Mouse (Mus musculus): Measurements from ENCODE around the gene Ttll5.

The Ttll5 gene

GRCm38 (mm10) chr12:85848164-85848958 is 23.9 kb downstream of the Ttll5 start:
- no peak for DNase-seq

GRCm38 (mm10) chr12:85850661-85851060 is 26.2 kb downstream of the Ttll5 start:
- no peak for DNase-seq

GRCm38 (mm10) chr12:85853836-85854235 is 29.4 kb downstream of the Ttll5 start:
- DNase-seq = no peak

DNA sequence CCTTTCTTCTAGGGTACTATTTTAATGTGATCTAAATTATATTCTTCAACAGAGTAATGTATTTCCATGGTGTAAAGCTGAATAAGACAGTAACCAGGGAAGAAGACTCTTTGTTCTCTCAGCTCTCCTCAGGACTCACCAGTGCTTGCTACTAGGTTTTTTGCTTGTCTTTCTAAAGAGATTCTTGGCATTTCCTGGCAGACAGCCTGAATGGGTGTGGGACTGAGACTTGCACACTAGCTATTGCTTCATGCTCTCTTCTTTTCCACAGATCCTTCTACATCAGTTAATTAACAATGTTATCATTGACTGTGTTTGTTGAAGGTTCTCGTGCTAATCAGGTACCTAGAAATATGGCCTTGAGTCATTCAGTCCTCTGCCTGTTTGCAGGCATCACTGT is 29.8 kb downstream of the Ttll5 start:
- DNase-seq = no peak

DNA sequence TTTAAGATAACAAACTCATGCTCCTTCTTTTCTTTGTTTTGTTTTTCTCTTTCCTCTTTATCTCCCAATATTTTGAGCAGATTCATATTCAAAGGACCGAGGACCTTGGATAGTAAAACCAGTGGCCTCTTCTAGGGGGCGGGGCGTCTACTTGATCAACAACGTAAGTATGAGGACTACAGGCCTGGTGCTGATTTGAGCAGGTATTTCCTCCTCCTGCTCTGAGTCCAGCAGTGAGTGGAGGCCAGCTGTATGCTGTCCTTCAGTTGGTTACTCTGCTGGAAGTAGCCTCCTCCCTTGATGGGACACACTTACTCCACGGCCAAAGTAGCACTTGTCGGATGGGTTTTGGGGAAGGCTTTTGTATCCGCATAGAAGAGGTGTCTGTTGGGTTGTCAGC is 32.8 kb downstream of the Ttll5 start:
- no peak for DNase-seq

GRCm38 (mm10) chr12:85859111-85859510 is 34.7 kb downstream of the Ttll5 start:
- DNase-seq = no peak

GRCm38 (mm10) chr12:85859511-85860189 is 35.2 kb downstream of the Ttll5 start:
- DNase-seq = no peak

- no peak for DNase-seq
Measured at GRCm38 (mm10) chr12:85862514-85862913, 38.1 kb downstream of the Ttll5 start.

DNA sequence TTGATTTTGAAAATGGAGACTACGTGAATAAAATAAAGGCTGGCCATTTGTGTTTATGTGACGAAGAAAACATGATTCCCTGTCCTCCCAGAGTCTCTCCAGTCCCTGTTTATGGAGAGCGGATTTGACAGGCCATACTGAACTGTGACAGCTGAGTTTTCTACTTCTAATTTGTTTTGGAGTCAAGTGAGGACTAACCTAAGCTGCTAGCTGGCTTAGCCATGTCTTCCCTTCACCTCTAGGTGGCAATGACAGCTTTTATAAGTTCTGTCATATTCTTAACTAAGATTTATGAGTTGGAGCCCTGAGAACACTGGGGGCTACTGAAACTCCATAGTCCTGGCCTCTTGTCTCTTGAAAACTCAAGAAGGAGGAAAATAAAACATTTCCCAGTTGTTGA is 41.1 kb downstream of the Ttll5 start:
- no peak for DNase-seq

GRCm38 (mm10) chr12:85866624-85867023 is 42.2 kb downstream of the Ttll5 start:
- no peak for DNase-seq

DNA sequence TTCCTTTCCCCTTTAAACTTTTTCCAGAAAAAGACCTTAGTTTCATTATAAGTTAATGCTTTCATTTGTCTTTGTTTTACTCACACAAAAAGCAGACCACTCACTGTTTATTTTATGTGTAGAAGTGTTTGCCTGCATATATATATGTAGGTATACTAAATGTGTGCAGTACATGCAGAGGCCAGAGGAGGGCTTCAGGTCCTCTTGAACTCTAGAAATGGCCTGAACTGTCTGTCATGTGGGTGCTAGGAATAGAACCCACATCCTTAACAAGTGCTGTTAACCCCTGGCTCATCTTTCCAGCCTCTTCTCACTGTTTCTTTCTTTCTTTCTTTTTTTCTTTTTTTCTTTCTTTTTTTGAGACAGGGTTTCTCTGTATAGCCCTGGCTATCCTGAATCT is 42.7 kb downstream of the Ttll5 start:
- DNase-seq = peak; percentile 10

GRCm38 (mm10) chr12:85869423-85869822 is 45.0 kb downstream of the Ttll5 start:
- no peak for DNase-seq

- no peak for DNase-seq
Measured at GRCm38 (mm10) chr12:85879631-85880314, 55.3 kb downstream of the Ttll5 start.

GRCm38 (mm10) chr12:85885024-85885423 is 60.6 kb downstream of the Ttll5 start:
- DNase-seq = no peak

- no peak for DNase-seq
Measured at GRCm38 (mm10) chr12:85890054-85890453, 65.6 kb downstream of the Ttll5 start.

DNA sequence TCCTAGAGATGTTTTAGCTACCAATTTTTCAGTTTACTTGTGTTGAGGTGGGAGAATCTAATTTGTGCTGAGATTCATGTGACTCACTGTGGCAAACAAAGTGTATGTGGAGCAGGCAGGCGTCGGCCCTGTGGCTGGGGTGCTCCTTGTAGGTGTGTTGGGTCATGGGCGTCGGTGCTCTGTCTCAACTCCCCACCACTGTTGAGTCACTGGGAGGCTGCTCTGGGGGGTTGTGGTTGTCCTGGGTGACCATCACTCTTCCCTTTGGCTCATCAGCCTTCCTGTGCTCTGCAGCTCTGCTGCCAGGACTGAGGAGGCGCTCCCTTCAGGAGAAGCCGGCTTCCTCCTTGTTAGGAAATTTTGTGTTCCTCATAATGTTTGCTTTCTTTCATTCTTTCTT is 79.5 kb downstream of the Ttll5 start:
- DNase-seq = no peak

DNA sequence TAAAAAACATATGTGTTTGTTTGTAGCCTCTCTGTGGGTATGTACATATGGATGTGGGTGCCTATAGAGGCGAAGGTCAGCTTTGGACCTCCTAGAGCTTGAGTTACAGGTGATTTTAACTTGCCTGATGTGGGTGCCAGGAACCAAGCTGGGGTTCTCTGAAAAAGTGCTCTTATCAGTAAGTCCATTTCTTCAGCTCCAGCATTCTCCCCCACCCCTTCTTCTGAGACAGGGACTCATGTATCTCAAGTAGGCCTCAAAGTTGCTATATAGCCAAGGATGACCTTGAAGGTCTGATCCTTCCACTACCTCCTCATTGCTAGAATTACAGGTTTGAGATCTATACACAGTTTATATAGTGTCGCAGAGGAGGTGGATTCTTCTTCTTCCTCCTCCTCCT is 81.2 kb downstream of the Ttll5 start:
- no peak for DNase-seq

GRCm38 (mm10) chr12:85907896-85908295 is 83.4 kb downstream of the Ttll5 start:
- DNase-seq = no peak

- DNase-seq = no peak
Measured at GRCm38 (mm10) chr12:85910811-85911210, 86.4 kb downstream of the Ttll5 start.

GRCm38 (mm10) chr12:85912712-85913504 is 88.4 kb downstream of the Ttll5 start:
- DNase-seq = no peak

DNA sequence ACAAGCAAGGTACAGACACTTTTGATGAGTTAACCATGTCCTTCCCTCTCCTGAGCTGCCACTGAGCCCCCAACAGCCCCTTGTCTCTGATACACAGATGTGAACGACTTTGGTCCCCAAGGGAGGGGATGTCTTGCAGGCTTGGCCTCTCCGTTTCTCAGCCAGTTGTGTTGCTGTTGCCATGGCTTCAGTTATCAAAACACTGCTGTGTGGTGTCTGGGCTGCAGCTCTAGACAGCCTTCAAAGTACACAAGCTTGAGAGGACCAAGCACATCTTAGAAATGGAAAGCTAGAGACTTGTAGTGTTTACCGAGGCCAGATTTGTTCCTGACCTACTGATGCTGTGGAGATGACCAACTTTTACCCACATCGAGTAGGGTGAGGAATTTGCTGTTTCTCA is 102.4 kb downstream of the Ttll5 start:
- DNase-seq = no peak

DNA sequence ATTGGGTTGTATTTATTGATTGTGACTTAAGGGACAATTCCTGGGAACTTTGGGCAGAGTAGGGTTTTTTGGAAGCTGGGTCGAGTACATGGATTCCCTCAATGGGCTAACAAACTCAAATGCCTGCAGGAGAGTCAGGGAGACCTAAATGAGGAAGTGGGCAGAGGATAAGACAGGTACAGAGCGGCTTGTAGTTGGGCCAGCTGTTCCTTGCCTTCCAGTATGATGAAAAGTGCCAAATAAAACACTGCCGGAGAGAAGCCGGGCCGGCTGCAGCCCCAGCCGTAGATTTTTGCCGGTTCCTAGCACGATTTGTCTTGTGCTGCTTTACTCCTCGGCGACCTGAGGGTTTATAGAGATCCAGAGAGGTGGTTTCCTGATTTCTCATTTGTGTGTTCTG is 104.1 kb downstream of the Ttll5 start:
- DNase-seq = no peak

- no peak for DNase-seq
Measured at GRCm38 (mm10) chr12:85929711-85930110, 105.3 kb downstream of the Ttll5 start.
